Mouse (Mus musculus): ENCODE results near the gene Trim24.

- TF ChIP-seq CTCF (IDR thresholded peaks at IDR 0.05; ENCODE audit: borderline replicate concordance, control insufficient read depth, extremely low read depth, insufficient read depth, low read length, poor library complexity) (no peak), POLR2A (IDR thresholded peaks at IDR 0.05; ENCODE audit: control insufficient read depth, extremely low read depth, insufficient read depth, low read length, poor library complexity) (no peak)
Observed at GRCm38 (mm10) chr6:37873731-37874130, 3.1 kb downstream of the Trim24 start.
